Mouse (Mus musculus) right cerebral cortex, adult 18-20 months (tissue): Measurements from ENCODE around the gene Atg10.
A peak's percentile ranks its signal among the peaks of the same experiment; 100 is the strongest.
"Not testable (repeated sequence)": the region's sequence is repeated elsewhere in the genome, so short reads cannot be mapped to it uniquely, and the experiment has no call there.

Experiments used
- DNase-seq: peaks from one replicate; pipeline ENCODE4 v3.0.0; 2022; ENCODE audit warnings: mixed read lengths

Gene Atg10

DNA sequence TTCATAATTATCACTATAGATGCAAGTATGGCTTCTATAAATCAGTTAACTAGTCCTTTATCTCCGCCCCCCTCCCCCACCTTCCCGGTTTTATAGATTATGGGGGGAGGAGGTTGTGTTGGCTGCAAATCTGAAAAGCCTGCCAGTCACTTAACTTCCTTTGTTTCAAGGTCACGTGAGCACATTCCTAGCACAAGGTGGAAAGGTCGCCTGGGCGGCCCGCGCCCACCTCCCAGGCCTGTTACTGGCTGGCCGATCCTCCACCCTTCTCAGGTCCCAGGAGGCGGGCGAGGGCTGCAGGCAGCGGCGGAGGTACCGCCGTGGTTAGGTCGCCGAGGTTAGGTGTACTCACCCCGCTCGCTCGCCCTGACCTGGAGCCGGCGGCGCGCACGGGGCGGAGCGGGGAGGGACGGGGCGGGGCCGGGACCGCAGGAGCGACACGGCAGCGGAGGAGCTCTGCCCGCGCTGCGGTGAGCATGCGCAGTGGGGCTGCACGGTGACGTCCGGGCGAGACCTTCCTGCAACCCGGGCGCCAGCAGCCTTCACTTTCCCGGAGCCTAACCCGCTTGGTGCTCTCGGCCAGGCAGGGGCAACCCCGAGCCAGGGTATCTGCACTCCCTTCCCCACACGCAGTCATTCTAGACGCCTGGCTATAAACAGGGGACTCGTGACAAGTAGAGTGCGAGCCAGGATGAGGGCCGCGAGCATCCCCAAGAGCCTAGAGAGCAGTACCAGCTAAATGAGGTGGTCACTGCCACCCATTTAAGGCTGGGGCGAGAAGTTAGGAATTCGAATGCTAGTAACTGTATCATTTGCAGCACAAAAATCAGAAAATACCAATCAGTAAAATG, at the start of gene Atg10:
Gene Atg10, minus strand, starts transcription at position 382 of the 851 bp plus-strand sequence.
- peak; percentile 94 for DNase-seq

DNA sequence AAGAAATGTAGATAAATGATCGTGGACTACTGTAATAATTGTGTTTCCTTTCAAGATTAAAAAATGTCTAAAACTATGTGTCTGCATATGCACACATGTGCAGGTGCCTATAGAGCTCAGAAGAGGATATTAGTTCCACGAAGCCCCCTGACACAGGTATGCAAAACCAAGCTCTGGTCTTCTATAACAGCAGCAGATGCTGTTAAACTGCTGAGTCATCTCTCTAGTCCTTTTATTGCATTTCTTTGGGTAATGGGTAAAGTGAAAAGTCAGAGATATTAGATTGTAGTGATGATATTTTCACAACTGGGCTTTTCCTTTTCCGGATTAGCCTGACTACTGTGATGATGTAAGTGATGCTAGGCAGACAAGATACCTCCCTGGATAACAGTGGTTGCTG, 28.6 kb upstream of the Atg10 start:
- DNase-seq, result no peak

DNA sequence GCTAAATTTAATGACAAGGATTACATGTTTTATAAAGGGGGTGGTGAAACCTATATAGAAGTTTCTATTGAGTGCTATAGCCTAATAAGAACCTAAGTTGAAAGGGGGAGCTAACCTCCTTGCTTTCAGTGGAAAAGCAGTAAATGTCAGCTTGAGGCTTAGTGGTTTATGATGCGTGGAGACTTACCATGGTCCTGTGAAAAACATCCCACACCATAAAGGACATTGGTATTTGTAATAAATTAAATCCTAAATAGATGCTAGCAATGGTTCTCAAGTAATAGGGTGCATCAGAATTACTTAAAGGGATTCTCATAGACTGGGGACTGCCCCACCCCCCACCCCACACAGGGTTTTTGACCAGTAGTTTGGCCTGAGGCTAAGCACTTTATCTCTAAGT, 27.9 kb upstream of the Atg10 start:
- no peak for DNase-seq

DNA sequence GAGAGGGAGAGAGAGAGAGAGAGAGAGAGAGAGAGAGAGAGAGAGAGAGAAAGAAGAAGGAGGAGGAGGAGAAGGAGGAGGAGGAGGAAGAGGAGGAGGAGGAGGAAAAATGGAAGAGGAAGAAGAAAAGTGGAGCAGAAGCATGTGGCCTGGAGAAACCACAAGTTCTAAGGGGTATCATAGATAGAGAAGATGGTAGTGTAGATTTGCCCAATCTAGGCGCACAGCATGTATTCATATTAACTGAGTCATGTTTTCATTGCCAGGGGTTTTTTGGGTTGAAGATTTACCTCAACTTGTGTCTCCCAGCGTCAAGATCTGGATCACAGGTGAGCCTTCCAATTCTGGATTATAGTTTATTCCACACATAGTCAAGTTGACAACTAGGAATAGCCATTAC, 26.3 kb upstream of the Atg10 start:
- DNase-seq, result not testable (repeated sequence)

DNA sequence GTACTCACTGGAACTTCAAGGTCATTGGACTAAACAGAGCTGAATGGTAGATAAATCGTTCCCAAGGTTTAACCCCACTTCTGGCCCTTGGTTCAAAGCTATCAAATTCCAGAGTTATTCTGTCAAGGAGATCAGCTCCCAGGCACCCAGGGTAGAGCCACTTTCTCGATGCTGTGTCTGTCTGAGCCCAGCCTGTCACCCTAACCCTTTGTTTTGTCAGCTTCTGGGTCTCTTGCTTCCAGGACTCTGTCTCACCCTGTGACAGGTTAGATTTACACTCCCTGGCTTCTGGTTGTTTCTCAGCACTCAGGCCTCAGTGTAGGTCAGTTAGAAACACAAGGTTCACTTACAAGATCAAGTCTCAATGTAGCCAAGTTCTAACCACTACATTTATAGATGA, 22.7 kb upstream of the Atg10 start:
- no peak for DNase-seq

DNA sequence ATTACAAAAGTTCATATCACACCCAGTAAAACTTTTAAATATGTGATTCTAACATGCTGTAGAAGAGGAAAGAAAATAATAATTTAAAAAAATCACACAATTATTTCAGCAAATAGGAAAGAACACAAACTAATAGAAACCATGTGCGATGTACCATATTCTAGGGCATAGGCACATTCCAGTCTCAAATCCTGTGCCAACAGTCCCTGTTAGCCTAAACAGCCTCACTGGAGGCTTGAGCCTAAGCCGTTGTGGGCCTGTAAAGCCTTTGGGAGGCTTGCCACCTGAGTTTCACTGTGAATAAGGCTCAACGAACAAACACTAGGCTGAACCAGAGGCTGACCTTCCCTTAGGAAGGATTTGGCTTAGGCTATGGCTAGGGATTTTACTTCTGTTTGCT, 14.2 kb upstream of the Atg10 start:
- no peak for DNase-seq

DNA sequence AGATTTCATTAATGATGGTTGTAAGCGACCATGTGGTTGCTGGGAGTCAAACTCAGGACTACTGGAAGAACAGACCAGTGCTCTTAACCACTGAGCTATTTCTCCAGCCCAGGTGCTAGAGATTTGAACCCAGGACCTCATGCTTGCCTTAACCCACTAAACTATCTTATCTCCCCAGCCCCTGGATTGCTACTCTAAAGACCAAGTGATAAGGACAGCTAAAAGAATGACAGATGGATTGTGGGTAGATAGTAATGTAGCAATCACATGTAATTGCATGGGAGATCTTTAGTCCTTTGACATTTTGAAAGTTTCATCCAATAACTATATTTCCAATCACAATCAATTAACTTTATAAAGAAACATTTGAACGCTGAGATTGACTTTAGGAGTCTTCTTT, 13.1 kb upstream of the Atg10 start:
- no peak for DNase-seq

DNA sequence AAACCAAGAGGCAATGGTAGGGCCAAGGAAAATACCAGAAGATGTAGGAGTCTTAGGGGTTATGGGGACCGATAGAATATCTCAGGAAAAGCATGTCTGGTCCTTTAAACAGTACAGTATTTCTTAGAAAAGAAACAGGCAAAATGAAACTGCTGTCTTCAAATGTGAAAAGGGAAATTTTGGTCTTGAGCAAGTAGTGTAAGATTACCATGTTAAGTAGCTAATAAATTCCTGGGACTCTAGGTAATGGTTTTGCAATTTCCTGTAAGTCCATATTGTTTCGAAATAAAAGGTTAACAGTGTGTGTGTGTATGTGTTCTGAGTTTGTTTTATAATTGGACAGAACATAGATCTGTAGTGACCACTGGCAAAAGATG, 658 bp upstream of the Atg10 start:
- no peak for DNase-seq

DNA sequence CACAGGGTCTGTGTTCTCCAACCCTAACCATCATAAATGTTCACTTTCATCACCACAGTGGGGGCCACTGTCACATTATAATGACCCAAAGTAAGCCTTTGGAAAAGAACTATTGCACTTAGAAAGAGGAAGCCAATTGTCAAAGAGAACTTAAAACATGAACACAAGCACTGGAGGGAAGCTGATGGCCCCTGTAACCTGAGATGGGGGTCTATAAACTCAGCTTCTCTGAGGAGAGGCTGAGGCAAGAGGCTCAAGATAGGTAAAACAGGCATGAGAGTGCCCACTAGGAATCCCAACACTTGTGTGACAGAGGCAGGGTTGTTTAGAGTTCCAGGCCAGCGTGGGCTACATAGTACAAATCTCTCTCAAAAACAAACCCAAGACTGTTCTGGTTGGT, 705 bp downstream of the Atg10 start:
- no peak for DNase-seq

DNA sequence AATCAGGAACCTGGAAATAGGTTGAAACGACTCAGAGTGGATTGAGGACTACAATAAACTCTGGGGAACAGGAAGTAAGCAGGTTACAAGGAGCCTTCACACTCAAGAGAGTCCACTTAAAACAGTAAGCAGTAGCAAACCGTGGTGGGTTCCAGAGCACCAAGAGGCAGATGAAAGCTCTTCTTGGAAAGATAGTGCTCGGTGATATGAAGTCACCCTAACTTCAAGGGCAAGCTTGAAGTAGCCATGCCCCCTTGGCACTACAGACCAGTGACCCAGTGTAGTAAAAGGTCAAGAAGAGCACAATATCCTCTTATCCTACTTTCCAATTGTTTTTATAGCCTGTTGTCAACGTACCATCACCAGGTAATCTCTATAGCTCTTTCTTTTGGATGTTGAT, 2.1 kb downstream of the Atg10 start:
- no peak for DNase-seq

DNA sequence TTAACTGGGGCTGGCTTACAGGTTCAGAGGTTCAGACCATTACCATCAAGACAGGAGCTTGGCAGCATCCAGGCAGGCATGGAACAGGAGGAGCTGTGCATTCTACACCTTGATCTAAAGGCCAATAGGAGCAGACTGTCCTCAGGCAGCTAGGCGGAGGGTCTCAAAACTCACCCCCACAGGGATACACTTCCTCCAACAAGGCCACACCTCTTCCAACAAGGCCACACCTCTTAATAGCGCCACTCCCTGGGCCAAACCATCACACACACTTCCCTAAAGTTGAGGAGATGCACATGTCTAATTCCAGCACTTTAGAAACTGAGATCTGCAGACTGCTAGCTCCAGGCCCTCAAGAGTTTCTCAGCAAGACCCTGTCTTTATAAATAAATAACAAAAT, 6.1 kb downstream of the Atg10 start:
- no peak for DNase-seq

DNA sequence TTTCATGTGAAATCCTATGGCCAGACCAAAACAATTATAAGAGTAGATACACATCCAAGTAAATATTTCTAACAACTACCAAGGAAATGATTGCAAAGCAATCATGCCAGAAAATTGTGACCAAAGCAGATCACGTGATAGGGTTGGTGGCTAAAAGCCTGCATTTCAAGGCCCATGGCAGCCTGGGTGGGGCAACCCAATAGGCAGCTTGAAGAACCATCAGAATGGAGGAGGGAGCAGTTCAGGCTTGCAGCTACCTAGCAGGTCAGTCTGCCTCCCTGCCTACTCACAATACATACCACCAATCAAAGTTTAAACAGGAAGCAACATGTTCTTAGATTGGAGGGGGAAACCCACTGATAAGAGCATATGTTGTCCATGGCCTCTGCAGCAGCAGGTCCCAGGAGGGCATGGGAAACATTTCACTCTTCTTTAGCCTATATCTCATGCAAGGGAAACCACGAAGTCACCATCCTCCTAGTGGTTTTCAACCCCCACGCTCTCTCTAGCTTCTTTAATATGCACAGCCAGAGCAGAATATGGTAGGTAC, 7.0 kb downstream of the Atg10 start:
- DNase-seq, result no peak

DNA sequence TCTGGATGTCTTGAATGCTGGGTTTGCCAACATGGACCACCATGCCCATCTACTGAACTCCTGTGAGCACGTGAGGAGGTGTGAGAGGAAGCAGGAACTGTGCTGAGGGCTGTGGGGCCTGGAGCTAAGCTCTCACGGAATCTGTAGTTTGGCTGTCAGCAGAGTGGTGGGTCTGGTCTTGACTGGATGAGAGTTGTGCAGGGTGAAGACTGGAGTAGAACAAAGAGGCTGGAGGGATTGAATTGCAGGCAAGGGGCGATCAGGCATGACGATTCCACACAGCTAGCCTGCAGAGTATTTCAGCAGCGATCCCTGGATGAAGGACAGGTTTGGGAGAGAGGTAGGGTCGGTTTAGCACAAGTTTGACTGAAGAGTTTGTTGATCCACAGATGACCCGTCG, 10.8 kb downstream of the Atg10 start:
- DNase-seq, result no peak

DNA sequence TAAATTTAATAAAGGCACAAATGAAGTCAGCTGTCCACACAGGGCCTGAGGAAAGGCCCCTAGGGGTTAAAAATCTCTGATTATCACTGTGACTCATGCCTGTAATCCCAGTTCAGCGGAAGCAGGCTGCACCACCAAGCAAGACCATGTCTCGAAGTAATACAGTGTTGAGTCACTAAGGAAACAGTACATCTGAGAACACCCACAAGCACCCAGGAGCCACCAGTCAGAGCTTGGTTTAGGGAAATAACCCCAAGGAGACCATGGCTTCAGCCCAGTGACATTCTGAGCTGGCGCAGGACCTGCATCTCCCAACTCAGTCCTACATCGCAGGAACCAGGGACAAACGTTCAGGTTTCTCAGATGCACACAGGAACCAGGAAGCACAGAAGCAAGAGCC, 17.5 kb downstream of the Atg10 start:
- peak; percentile 8 for DNase-seq

DNA sequence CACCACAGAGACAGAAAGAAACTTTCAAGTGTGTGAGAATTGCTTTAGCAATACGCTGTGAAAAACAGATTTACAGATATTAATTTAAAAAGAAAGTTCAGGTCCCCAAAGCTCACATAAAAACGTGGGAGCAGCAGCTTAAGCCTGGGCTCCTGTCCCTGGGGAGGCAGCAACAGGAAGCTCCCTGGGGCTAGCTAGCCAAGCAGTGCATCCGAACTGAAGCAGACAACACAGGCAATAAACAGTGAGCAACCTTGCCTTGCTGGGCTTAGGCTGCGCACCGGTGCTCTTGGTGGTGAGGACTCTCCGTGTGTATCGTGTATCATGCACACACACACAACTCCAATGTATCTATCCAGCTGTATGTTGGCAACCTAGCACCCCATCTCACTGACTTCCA, 21.2 kb downstream of the Atg10 start:
- no peak for DNase-seq

DNA sequence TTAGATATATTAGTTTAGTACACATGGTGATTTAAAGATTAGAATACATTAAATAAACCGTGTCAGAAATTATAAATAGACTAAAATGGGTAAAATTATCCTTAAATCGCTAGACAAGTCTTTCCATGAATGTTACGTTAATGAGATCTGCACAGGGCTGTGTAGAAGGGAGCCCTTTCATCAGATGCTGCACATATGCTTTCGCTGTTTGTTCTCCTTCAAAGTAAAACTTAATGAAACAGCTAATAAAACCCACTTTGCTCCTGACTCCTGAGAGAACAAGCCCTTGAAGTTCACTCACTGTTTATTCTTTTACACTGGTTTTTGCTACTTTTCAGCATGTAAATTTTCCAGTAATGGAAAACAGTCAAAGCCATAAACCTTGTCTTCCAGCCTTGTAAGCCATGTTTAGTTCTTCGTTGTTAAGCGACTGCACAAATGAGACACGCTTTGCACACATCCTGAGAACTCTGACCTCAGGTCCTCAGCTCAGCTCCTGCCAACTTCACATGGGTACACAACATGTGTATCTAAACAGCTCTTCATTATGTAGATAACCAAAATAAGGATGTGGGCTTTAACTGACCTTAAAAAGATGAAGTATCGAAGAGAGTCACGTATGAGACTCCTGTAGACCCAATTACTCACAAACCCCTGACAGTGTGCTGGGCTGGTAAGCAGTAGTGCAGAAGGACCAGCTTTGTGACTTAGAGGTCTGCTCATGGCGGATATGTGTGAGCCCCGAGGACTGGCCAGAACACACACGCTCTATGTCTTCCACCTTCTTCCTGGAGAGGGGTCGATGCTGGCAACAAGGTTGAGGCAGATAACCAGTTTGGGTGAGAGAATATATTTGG, 36.2 kb downstream of the Atg10 start:
- DNase-seq, result no peak

DNA sequence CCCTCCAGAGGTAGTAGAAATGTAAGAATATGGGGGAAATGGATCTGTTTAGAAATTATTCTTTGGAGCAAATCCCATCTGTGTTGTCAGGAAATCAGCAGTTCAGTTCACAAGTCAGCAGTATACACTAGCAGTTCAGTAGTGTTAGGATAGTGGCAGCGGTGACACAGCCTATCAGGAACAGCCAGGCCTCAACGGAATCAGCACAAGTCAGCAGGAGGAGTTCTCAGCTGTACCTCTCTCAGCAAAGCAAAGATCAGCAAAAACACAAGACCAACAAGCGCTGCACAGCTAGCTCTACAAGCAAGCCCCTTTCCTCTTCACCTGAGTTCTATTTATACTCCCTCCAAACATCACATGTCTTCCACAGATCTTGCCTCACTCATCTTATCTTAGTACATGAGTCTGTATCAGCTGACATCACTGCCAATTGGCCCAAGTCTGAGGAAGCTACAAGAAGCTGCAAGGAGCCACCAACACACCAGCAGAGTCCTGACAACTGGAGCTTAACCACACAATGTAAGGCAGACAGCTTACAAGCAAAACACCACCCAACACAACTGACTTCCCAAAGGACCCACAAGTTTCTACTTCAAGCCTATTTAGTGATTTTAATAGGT, 38.4 kb downstream of the Atg10 start:
- no peak for DNase-seq

DNA sequence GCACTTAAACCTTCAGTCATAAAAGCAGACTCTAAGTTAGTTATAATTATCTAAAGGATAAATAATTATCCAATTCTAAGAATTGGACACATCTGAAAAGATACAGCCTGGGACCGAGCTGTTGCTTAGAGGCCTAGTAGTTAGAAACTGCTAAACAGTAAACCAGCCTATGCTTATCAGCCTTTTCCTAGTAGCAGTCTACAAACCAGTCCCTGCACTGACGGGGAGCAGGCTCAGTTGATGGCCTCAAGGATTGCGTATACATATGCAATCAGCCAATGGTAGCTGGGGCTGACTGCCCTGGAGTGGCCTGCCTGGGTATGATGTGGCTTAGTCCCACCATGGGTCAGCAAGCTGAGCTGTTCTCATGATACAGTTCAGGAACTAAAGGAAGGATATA, 39.5 kb downstream of the Atg10 start:
- no peak for DNase-seq

DNA sequence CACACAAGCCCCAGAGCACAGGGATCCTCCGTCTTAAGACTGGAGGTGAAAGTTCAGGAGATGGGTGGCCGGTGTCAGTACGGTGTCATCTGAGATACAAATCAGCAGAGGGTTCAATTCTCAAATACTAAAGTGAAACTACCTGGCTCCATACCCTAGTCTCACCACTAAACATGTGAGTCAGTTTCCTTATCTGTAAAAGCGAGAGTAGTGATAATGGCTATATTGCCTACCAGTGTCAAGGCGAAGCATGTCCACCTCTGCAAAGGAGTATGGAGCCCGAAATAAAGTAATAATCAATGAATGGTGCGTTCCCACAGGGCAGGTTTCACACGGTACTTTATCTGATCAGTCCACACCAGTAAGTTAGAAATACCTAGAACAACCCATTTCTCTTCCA, 43.4 kb downstream of the Atg10 start:
- DNase-seq, result no peak

DNA sequence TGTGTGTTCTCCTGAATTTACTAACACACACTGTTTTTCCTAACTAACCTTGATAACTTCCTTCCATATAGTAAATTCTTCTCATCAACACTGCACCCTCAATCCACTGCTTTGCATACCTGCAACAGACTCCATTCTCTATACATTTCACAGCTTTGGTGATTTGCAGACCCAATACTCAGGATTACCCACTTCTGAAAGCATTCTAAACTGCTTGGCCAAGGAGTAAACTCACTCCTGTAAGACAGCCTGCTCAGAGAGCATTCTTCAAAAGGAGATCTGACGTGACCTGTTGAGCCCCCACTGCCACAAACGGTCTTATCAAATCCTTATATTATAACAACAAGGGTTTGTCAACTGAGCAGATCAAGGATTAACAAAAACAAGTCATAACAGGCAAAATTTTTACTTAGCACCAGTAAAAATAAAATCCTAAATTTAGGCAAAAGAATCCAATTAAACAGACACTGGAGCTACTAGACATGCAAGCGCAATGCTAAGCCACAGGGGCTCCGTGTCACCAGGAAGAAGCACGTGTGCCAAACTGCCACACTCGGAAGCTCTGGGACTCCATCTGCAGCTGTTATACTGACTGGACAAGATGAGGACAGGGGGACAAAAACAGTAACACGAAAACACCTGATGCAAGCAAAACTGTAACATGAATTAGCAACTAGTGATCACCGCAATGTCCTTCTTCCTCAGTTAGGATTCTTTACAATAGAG, 44.4 kb downstream of the Atg10 start:
- no peak for DNase-seq

DNA sequence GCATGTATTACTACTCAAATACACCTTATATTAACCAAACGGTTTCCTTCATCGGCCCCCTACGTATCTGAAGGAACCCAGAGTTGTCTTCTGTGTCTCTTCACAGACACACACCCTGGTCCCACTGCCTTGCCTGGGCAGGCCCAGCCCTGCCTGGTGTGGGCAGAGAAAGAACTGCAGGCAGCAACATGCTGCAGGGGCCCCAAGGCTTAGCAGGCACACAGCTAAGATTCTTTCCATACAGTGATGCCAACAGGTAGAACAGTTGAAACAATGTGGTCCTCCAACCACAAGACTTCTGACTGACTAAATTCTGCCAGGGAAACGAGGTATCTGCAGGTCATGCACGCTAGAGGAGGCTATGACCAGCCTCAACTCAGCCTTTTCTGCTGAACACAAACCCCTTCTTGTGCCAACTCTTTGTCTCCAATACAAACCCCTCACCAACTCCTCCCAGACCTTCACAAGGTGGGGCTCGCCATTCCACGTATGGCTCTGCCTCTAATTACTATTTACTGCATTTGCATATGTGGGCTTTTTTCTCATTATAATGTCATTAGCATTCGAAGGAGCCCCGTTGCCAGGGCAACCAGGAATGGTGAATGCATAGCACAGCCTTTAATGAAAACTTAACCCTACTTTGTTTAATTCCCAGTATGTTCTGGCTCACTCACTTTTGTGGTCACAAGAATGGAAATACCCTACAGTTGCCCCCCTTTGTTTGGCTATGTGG, 45.2 kb downstream of the Atg10 start:
- peak; percentile 23 for DNase-seq

DNA sequence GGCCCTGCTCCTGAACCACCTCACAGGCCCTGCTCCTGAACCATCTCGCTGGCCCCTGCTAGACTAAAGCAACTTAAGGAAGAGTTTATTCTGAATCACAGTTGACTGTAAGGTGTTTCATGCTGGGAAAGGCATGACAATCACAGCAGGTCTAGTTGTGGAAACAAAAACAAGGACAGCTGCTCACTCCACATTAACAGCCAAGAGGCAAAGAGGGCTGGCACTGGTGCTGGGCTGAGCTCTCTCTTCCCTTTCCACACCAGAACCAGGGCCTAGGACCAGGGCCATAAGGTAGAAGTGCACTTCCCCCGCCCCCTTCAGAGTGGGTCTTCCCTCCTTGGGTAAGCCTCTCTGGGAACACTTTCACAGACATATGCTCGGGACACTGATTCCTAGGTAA, 48.4 kb downstream of the Atg10 start:
- DNase-seq, result no peak
